Mouse (Mus musculus) heart, postnatal 36 days (tissue): Measurements from ENCODE around the gene Got2. TPM values are rescaled to one million over a fixed set of nuclear protein-coding genes. Genes with fewer than 3 reads are reported as not detected.
"Not testable (repeated sequence)": the region's sequence is repeated elsewhere in the genome, so short reads cannot be mapped to it uniquely, and the experiment has no call there.

ENCODE experiments used
- DNase-seq, 2 experiments: peaks; one replicate each; pipeline ENCODE4 v3.0.0; 2021 to 2022
- intact Hi-C: fragments of 180-260 bp; cut with DNase I; formaldehyde crosslinking; loops from one replicate; pipeline ENCODE4 v1.15.1; 2025
- total RNA-seq, 2 experiments: library from RNA; stranded (reverse); gene quantifications; 2 replicates each; pipeline ENCODE4 v1.2.3; 2021

The Got2 gene
- total RNA-seq, 2 experiments from 2014 or later = 811 to 862 TPM

DNA sequence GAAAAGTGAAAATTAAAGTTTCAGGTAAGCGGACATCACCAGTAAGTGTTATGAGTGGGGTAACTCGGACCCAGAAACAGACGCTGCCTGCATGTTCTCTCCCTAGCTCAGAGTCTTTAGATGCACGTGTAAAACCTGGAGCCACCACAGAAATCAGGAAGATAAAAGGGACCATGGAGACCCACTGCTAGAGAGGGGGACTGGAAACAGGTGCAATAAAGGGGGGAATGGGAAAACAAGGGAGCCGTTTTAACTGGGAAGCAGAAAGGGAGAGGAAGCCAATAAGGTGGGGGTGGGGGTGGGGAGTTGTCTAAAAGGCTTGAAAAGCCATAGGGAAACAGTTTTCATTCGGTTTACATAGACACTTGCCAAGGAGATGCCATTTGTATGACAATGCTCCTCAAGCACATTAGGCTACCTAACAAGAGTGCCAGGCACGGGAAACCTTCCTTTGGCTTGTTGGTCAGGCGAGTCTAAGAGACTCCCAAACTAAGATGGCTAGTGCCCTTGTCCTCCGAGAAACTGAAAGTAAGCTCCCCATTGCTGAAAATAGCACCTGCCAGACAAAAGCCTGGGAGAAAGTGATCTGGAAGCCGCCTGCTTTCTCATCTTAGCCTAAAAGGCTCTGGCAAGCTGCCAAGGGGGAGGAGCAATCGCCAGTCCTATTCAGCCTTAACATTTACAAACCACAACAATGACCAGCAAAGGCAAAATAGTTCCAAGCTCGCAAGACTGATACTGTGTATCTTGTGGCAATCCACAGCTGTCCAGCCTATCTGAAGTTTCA, 10.0 kb downstream of the Got2 start:
- peak; percentile 53 to 65 for DNase-seq
- intact Hi-C loops = no loop called here

DNA sequence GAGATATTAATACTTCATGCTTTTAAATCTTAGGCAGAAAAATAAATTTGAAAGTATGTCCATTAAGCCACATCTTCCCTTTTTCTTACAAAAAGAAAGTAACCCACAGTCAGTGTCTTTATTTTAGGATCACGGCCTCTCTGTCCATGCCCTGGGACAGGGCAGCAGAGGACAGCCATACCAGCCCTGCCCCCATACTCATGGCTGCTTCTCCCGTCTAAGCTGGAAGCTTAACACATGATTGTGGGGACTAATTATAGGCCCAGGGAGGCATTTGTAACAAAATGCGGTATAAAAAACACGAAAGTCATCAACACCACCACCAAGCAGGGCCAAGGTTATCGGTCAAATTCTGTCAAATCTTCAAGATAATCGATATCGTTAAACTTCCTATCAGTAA, 13.1 kb downstream of the Got2 start:
- DNase-seq = peak in 1 of 2 experiments; percentile 21
- intact Hi-C loops = no loop called here

DNA sequence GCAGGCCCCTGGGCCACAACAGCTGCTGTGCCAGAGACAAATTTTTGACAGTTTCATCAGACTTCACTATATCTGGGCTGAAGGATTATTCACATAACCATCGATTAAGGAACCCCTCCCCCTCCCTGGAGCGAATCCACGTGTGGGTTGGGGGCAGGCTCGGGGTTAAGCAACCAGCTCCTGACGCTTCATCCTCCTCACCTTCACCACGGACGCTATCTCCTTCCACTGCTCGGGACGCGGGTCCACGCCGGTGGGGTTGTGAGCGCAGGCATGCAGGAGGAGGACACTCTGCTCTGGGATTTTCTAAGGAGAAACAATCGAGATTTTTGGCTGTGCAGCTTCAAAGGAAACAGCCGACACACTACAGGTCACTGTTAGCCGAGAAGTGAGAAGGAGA, 16.7 kb downstream of the Got2 start:
- intact Hi-C loops = no loop called here
- DNase-seq = no peak

DNA sequence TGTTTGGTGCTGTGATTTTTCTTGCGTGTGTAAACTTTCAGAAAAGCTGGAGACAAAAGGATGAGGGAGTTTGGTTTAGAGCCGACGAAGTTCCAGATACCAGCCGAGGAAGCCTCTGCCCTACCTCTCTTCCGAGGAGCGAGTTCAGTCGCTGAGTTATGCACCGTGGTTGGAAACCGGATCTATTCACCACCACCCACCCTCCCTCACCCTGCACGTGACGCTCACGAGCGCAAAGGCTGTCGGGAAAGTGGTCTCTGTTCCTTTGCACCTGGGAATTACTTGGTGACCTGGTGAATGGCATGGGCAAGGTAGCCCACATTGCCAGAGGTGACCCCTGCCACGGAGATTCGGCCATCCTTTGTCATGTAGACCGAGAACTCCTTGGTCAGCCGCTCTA, 23.5 kb downstream of the Got2 start:
- intact Hi-C loops, DNase-seq: not testable (repeated sequence)

DNA sequence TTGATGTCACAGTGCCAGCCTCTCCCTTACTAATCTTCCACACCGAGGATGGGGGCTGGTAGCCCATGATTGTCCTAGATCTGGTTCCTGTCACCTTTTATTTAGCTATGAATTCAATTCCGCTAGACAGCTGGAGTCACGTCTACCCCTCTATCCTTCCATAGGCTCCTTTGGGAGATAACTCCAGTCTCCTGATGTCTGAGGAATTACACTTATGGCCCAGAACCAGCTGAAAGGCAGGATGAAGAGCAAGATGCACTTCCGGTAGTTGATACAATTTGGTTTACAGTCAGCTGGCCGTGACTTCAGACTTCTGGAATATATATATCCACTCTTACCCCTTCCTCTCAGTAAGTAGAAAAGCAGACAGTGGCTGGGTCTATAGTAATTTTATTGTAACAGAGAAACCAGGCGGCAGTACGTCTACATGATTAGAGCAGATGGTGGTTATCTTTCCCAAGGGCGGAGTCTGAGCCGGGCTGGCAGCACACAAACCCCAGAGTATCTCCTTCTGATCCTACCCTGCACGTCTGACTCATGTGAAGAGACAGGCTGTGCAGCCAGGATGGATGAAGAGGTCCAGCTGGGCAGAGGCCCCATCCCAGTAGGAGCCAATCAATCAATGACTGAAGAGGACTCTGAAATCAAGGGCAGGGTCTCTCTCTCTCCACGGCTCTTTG, 24.4 kb downstream of the Got2 start:
- DNase-seq, intact Hi-C loops: not testable (repeated sequence)

DNA sequence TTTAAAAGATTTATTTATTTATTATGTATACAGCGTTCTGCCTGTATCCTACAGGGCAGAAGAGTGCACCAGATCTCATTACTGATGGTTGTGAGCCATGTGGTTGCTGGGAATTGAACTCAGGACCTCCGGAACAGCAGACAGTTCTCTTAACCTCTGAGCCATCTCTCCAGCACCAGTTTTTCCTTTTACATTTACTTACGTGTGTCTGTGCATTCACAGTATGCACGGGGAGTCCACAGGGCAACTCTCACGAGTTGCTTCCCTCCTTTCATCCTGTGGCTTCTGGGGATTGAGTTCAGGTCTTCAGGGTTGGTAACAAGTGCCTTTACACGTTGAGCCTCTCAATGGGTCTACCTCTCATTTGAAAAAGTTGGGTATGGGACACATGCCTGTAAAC, 34.2 kb downstream of the Got2 start:
- intact Hi-C loops = loop anchor here (5.0 kb wide), 1 partner anchor 63 kb away; no protein-coding TSS in a partner anchor
- DNase-seq = no peak

DNA sequence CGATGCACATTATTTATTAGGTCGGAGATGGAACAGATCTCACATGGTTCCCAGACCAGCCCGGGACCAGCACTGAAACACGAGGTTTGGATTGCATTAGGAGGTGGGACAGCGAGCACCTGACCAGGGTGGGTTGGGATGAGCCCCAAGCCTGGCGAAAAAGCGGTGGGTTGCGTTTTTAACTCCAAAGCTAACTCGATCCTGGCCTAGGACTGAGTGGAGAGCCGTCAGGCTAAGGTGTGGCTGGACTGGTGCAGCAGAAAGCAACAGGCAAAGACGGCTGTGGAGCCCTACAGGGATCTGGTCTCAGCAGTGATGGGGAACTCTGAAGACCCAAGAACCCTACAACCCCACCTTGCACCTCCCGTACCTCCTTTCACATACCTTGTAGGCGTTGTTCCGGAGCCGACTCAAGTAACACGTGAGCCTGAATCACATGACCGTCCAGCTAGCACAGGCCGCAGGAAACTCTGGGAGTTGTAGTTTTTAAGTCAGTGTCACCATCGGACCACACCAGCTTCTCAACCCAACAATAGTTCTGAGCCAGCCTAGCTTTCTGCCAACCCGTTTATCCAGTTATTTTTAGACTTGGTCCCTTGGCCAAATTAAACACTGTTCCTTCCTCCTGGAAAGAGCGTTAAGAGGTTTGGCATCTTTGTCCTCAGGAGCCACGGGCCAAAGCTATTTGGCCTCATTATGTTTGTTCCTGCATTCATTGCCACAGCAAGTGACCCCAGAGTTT, 35.1 kb downstream of the Got2 start, which contains the start of gene Slc38a7:
Slc38a7 (minus strand) TSS at position 438 of the 742 bp plus-strand sequence.
- intact Hi-C loops = loop anchor here (1.0 to 5.0 kb wide), 3 partner anchors 34 to 64 kb away; no protein-coding TSS in a partner anchor

DNA sequence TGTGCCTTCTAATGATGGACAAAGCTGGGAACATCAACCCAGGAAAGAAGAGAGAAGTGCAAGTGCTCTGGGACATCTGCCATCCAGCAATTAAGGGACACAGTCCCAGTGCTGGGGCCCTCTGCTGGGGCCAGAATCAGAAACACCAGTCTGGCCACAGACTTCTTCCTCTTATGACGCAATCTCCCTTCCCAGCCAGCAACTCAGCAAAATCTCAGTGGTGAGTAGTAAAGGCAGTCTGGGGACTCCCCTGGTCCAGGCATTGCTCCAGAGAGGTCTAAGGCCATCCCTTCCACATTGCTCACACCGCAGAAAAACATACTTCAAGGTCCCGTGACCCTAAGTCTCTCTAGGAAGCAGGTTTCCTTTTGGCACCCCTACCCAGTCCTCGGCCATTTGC, 36.1 kb downstream of the Got2 start:
- intact Hi-C loops = loop anchor here (2.0 to 5.0 kb wide), 2 partner anchors 47 to 65 kb away; no protein-coding TSS in a partner anchor
- DNase-seq = peak; percentile 43 to 44

More for the DNA sequence above, 35.1 kb downstream of the Got2 start, which contains the start of gene Slc38a7:
- DNase-seq = peak; percentile 68 to 70

DNA sequence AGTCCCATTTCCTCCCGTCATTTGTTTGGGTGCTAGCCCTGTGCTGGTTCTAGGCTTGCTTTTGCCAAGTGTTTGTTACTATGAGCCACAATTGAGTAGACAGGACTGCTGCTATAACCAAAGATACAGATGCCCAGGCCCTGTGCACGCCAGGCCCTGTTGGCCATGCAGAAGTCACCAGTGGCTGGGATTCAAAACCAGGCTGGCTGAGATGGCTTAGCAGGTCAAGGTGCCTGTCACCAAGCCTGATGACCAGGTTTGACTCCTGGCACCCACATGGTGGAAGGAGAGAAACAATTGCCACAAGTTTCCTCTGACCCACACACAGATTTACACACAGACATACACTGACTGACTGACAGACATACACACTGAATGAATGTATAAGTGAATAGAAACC, 38.0 kb downstream of the Got2 start:
- DNase-seq = no peak
- intact Hi-C loops = loop anchor here (5.0 kb wide), 1 partner anchor 67 kb away; no protein-coding TSS in a partner anchor

DNA sequence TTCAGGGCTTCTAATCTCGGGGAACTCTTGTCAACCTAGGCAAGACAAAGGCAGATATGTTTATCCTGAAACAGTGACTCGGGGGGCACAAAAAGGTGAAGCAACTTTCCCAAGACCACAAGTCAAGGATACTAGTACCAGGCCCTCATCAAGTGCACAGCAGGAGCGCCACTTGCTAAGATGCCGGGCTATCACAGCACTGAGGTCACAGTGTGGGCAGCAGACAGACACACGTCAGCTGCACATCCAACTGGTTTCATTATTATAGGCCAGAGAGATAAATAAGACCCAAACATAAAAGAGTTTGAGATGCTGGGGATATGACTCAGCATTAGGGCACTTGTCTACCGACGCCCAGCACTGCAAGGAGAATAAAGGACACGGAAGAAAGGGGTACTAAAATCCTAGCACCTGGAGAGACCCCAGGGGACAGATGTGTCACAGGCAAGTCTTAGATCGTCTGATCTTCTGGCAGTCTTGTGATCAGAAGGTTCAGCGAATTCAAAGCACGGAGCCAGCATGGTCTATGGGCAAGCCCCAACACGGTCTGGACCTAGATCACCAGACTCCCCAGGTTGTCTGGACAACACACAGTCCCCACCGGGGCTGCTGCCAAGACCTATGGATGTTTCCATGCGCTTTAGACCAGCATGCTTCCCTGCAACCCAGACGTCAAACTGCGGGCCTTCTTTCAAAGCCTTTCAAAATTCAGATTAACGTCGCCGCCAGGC, 39.4 kb downstream of the Got2 start:
- DNase-seq = no peak
- intact Hi-C loops = no loop called here

DNA sequence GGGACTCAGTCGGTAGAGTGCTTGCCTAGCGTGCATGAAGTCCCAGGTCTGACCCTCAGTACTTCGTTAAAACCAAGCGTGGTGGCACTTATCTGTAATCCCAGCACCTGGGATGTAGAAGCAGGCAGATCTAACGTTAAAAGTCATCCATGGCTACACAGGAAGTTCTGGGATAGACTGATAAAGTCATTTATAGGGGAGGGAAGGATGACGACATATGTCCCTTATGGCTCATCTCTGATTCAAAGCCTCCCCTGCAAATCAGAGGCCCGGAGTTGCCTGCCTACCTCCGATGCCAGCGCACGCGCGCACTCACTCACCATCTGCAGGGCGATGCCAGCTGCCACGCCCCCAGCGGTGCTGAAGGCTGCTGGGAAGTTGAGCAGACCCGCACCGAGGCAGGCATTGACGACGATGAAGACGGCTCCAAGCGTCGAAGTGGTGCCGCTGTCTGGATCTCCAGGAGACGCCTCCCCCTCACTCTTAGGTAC, 40.2 kb downstream of the Got2 start:
- DNase-seq = no peak
- intact Hi-C loops = no loop called here

DNA sequence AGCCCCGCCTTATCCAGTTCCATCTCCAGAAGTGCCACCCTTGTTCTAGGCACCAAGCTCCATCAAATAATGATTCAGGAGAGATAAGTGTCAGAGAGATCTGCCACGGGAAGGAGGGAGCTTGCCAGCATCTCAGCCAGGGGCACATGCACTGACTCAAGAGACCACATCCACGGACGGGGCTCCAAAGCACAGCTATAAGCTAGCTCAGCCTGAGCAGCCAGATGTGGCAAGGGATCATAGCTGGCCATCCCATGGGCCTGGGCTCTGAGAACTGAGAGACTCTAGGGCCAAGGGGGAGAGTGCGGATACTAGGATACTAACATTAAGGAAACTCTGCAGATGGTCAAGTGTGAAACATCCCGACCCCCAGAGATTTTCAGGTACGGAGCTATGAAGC, 43.3 kb downstream of the Got2 start:
- intact Hi-C loops = no loop called here
- DNase-seq = no peak

DNA sequence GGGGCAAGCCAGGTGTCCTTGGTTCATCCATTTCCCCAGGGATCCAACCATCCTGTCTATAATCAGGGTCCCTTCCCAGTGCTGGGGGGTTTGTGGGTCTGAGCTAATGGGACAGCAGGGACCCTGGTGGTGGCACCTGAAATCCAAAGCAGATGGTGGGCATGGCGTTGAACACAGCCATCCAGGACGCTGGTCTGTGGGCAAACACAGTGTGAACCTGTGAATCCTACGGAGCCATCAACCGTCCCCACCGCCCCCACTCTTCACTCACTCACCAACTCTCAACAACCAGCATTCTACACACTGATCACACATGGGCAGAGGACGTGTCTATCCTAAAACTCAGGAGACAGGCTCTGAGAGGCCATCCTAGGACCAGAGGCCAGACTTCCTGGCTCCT, 44.4 kb downstream of the Got2 start:
- intact Hi-C loops = no loop called here
- DNase-seq = no peak

DNA sequence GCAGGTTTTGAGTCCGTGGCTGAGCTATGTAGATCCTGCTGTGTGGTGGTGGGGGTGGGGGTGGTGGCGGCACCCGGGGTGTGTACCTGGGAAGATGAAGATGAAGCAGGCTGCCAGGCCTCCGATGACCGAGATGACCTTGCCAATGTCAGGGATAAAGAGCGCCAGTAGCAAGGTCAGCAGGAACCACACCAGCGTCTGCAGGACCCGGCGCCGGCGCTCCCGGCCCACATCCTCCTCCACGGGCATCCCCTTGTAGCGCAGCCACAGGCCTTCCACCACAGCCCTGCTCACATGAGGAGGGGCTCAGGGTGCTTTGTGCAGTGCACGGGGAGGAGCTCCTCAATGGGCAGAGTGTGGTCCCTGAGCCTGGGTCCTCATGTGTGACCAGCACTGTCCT, 46.9 kb downstream of the Got2 start:
- no peak for DNase-seq
- intact Hi-C loops = no loop called here

DNA sequence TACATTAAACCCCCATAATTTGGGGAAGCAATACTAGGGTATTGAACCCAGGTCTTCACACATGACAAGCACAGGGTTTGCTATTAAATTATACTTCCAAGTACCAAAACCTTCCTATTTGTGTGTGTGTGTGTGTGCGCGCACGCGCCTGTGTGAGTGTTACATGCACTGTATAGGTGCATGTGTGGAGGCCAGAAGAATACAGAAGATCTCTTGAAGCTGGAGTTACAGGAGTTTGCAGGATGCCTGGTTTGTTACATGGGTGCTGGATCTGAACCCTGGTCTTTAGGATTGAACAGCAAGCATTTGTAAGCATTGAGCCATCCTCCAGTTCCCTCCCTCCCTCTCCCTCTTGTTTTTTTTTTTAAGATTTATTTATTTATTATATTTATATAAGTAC, 49.1 kb downstream of the Got2 start:
- intact Hi-C loops = no loop called here
- no peak for DNase-seq

DNA sequence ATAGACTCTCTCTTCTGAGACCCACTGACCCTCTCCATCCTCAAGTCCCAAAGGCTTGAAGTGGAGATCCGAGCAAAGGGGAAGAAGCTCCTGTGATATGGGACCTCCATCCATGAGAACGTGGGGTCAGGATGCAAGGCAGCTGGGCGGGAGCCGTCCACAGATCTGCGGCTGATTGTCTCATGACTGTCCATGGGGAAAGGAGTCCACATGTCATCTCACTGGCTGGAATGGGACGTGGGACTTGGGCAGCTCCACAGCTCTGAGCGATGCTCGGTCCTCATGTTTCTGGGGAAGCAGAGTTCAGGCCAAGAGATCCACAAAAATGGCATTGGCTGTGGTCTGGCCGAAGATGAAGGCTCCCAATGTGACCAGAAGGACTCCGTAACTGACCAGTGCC, 51.1 kb downstream of the Got2 start:
- intact Hi-C loops = no loop called here

DNA sequence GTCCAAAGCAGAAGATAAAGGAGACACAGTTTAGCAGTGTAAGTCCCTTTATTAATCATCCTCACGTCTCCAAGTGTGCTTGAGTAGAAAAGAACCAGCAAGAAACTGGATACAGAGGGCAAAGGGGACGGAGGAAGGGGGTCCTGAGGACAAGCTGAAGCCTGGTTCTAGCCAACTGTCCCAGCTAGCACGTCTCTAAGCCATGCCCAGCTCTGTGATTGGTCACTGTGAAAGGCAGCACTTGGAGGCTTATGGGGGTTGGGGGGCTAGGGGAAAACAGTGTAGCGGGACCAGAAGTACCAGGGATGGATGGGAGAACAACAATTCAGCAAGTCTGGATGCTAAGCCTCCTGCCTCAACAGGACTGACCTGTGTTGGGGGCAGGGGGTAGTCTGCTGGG, 52.5 kb downstream of the Got2 start:
- intact Hi-C loops = no loop called here
- DNase-seq = no peak

More for the DNA sequence above, 51.1 kb downstream of the Got2 start:
- no peak for DNase-seq

DNA sequence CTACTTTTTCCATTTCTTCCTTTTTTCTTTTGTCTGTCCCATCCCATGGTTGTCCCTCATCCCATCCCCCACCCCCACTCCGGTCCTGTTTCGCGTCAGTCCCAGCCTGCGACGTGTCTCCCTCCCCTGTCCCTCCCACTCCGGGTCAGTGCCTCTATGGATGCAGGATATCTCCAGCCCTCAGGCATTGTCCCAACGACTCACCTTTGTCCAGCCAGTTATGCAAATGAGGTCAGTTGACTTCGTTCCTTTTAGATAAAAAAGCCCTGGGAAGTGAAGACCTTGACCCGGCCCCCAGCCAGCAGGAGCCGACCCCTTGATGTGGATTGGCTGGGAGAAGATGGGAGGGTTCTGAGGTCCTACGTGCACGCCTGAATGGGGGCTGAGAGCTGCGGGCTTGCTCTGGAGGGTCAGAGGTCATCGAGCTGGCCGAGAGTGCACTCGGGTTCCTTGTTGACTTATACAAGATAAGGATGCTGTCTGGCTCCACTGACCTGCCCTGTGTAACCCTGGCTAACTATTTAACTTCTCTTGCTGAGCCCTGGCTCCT, 54.8 kb downstream of the Got2 start:
- no peak for DNase-seq
- intact Hi-C loops = loop anchor here (2.0 to 5.0 kb wide), 6 partner anchors 41 to 231 kb away; no protein-coding TSS in a partner anchor

DNA sequence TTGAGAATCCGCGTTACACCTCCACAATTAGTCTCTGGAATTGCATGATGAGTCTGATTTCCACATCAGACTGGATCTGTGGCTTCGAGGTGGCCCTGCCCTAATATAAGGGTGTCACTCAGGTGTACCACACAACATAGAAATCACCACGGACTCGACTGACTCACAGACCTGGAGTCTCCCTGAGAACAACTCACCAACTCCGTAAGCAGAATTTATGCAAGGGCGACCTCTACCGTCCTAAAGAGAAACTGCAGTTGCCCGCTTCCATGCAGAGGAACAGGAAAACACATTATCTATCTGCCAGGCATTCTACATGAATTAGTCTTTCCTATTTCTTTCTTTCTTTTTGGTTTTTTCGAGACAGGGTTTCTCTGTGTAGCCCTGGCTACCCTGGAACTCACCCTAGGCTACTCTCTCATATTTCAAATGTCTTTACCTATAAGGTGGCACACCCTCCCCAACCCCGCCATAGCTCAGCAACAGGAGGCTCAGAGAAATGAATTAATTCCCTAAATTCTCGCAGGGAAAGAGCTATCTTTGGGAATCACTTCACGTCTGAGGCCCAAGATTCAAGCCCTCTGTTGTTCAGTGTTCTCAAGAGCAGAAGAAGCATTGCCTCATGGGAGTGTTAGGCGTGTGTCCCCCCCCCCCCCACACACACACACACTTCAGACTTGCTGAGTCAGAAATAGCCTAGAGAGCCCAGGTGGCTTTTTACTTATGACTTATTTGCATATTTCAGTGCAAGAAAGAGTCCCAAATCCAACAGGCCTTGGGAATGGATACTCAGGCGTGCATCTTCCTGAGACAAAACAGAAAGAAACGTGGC, 55.5 kb downstream of the Got2 start:
- intact Hi-C loops = loop anchor here (2.0 to 5.0 kb wide), 6 partner anchors 40 to 231 kb away; no protein-coding TSS in a partner anchor
- DNase-seq = peak; percentile 87 to 89
